Mouse (Mus musculus): ENCODE results near the gene Mrpl46. TPM values are rescaled to one million over a fixed set of nuclear protein-coding genes. Genes with fewer than 3 reads are reported as not detected.
A peak's percentile ranks its signal among the peaks of the same experiment; 100 is the strongest.

Gene Mrpl46
- 17.2 and 19.3 TPM in 2 replicates for polyA plus RNA-seq (2011; ENCODE audit: insufficient read length, low read depth, missing spikeins)

GRCm38 (mm10) chr7:78782639-78783581 is at the start of gene Mrpl46, which contains the start of gene Mrps11:
TSS of gene Mrpl46 (minus strand) at chr7:78783531.
TSS of gene Mrps11 (plus strand) at chr7:78783119.
- Histone ChIP-seq H3K27ac (ENCODE audit: insufficient read depth, low read length) (peak within 1 kb of the TSS; percentile 36; the same call in 1 of the 2 replicates), H3K4me1 (ENCODE audit: control insufficient read depth, insufficient read depth, low read length) (no peaks in the 10 kb centered on the region)
- TF ChIP-seq CTCF (IDR thresholded peaks at IDR 0.05; ENCODE audit: borderline replicate concordance, insufficient read depth, low read length) (no peak), POLR2A (IDR thresholded peaks at IDR 0.05; ENCODE audit: low read depth, low read length) (peak; percentile 82)

GRCm38 (mm10) chr7:78827749-78828362 is 44.5 kb upstream of the Mrpl46 start:
- no peak overlapping the region for H3K27ac ChIP-seq (ENCODE audit: insufficient read depth, low read length)
- H3K4me3 ChIP-seq (ENCODE audit: insufficient read depth, low read length) = no peak overlapping the region
- TF ChIP-seq POLR2A (IDR thresholded peaks at IDR 0.05; ENCODE audit: low read depth, low read length) (no peak), CTCF (IDR thresholded peaks at IDR 0.05; ENCODE audit: borderline replicate concordance, insufficient read depth, low read length) (no peak)
- H3K4me1 ChIP-seq (ENCODE audit: control insufficient read depth, insufficient read depth, low read length) = no peaks in the 10 kb centered on the region

More at GRCm38 (mm10) chr7:78782639-78783581, at the start of gene Mrpl46, which contains the start of gene Mrps11:
- H3K4me3 ChIP-seq (ENCODE audit: insufficient read depth, low read length) = peak within 1 kb of the TSS; percentile 99

GRCm38 (mm10) chr7:78826682-78827385 is 43.5 kb upstream of the Mrpl46 start:
- Histone ChIP-seq H3K27ac (ENCODE audit: insufficient read depth, low read length) (no peak overlapping the region), H3K4me3 (ENCODE audit: insufficient read depth, low read length) (no peak overlapping the region), H3K4me1 (ENCODE audit: control insufficient read depth, insufficient read depth, low read length) (no peaks in the 10 kb centered on the region)
- TF ChIP-seq CTCF (IDR thresholded peaks at IDR 0.05; ENCODE audit: borderline replicate concordance, insufficient read depth, low read length) = no peak
- TF ChIP-seq POLR2A (IDR thresholded peaks at IDR 0.05; ENCODE audit: low read depth, low read length) = no peak

GRCm38 (mm10) chr7:78818336-78818735 is 35.0 kb upstream of the Mrpl46 start:
- no peaks in the 10 kb centered on the region for H3K4me1 ChIP-seq (ENCODE audit: control insufficient read depth, insufficient read depth, low read length)
- no peak overlapping the region for H3K4me3 ChIP-seq (ENCODE audit: insufficient read depth, low read length)
- no peak for TF ChIP-seq POLR2A (IDR thresholded peaks at IDR 0.05; ENCODE audit: low read depth, low read length)
- no peak for TF ChIP-seq CTCF (IDR thresholded peaks at IDR 0.05; ENCODE audit: borderline replicate concordance, insufficient read depth, low read length)
- H3K27ac ChIP-seq (ENCODE audit: insufficient read depth, low read length) = no peak overlapping the region

GRCm38 (mm10) chr7:78814766-78815165 is 31.4 kb upstream of the Mrpl46 start:
- Histone ChIP-seq H3K4me1 (ENCODE audit: control insufficient read depth, insufficient read depth, low read length) (no peaks in the 10 kb centered on the region), H3K4me3 (ENCODE audit: insufficient read depth, low read length) (no peak overlapping the region), H3K27ac (ENCODE audit: insufficient read depth, low read length) (no peak overlapping the region)
- TF ChIP-seq POLR2A (IDR thresholded peaks at IDR 0.05; ENCODE audit: low read depth, low read length) = no peak
- TF ChIP-seq CTCF (IDR thresholded peaks at IDR 0.05; ENCODE audit: borderline replicate concordance, insufficient read depth, low read length) = no peak

- Histone ChIP-seq H3K4me1 (ENCODE audit: control insufficient read depth, insufficient read depth, low read length) (no peaks in the 10 kb centered on the region), H3K4me3 (ENCODE audit: insufficient read depth, low read length) (no peak overlapping the region), H3K27ac (ENCODE audit: insufficient read depth, low read length) (no peak overlapping the region)
- TF ChIP-seq POLR2A (IDR thresholded peaks at IDR 0.05; ENCODE audit: low read depth, low read length) (no peak), CTCF (IDR thresholded peaks at IDR 0.05; ENCODE audit: borderline replicate concordance, insufficient read depth, low read length) (no peak)
Observed at GRCm38 (mm10) chr7:78813791-78814190, 30.5 kb upstream of the Mrpl46 start.

GRCm38 (mm10) chr7:78807192-78807591 is 23.9 kb upstream of the Mrpl46 start:
- Histone ChIP-seq H3K4me1 (ENCODE audit: control insufficient read depth, insufficient read depth, low read length) (no peaks in the 10 kb centered on the region), H3K4me3 (ENCODE audit: insufficient read depth, low read length) (no peak overlapping the region), H3K27ac (ENCODE audit: insufficient read depth, low read length) (no peak overlapping the region)
- TF ChIP-seq CTCF (IDR thresholded peaks at IDR 0.05; ENCODE audit: borderline replicate concordance, insufficient read depth, low read length) = no peak
- no peak for TF ChIP-seq POLR2A (IDR thresholded peaks at IDR 0.05; ENCODE audit: low read depth, low read length)

GRCm38 (mm10) chr7:78803841-78804240 is 20.5 kb upstream of the Mrpl46 start:
- Histone ChIP-seq H3K4me1 (ENCODE audit: control insufficient read depth, insufficient read depth, low read length) (no peaks in the 10 kb centered on the region), H3K4me3 (ENCODE audit: insufficient read depth, low read length) (no peak overlapping the region), H3K27ac (ENCODE audit: insufficient read depth, low read length) (no peak overlapping the region)
- no peak for TF ChIP-seq POLR2A (IDR thresholded peaks at IDR 0.05; ENCODE audit: low read depth, low read length)
- no peak for TF ChIP-seq CTCF (IDR thresholded peaks at IDR 0.05; ENCODE audit: borderline replicate concordance, insufficient read depth, low read length)

- TF ChIP-seq CTCF (IDR thresholded peaks at IDR 0.05; ENCODE audit: borderline replicate concordance, insufficient read depth, low read length) (no peak), POLR2A (IDR thresholded peaks at IDR 0.05; ENCODE audit: low read depth, low read length) (no peak)
- Histone ChIP-seq H3K4me1 (ENCODE audit: control insufficient read depth, insufficient read depth, low read length) (no peaks in the 10 kb centered on the region), H3K27ac (ENCODE audit: insufficient read depth, low read length) (no peak overlapping the region), H3K4me3 (ENCODE audit: insufficient read depth, low read length) (no peak overlapping the region)
Observed at GRCm38 (mm10) chr7:78799730-78800496, 16.6 kb upstream of the Mrpl46 start.

Data from embryonic fibroblast, embryonic 13.5 days (primary cell).